Mouse (Mus musculus) retina, adult 2 months (tissue): ENCODE measurements at regions not wholly inside any gene's neighbourhood (a gene's known extent, or its start where the extent isn't known, plus 50 kb on each side); places are given as distances from the start of the nearest gene placed in this dataset.
"Not testable (repeated sequence)": the region's sequence is repeated elsewhere in the genome, so short reads cannot be mapped to it uniquely, and the experiment has no call there.

Experiments
- DNase-seq: peaks from one replicate; pipeline ENCODE4 v3.0.0-alpha.2; 2012; ENCODE audit warnings: low read depth, low spot score

- DNase-seq, result not testable (repeated sequence)
Measured at GRCm38 (mm10) chr12:20802027-20802426, 188.2 kb upstream of the Asap2 start.

- DNase-seq, result not testable (repeated sequence)
Measured at GRCm38 (mm10) chr12:20805466-20805865, 184.8 kb upstream of the Asap2 start.

GRCm38 (mm10) chr12:20806681-20807080 is 183.6 kb upstream of the Asap2 start:
- DNase-seq, result no peak

GRCm38 (mm10) chr12:20813836-20814235 is 176.4 kb upstream of the Asap2 start:
- DNase-seq, result not testable (repeated sequence)

GRCm38 (mm10) chr12:20815121-20815520 is 175.1 kb upstream of the Asap2 start:
- not testable (repeated sequence) for DNase-seq

GRCm38 (mm10) chr12:20815599-20815998 is 174.7 kb upstream of the Asap2 start:
- no peak for DNase-seq

- not testable (repeated sequence) for DNase-seq
Measured at GRCm38 (mm10) chr12:20843661-20844320, 146.5 kb upstream of the Asap2 start.

GRCm38 (mm10) chr12:20844873-20845272 is 145.4 kb upstream of the Asap2 start:
- DNase-seq, result not testable (repeated sequence)

GRCm38 (mm10) chr12:20845297-20845696 is 145.0 kb upstream of the Asap2 start:
- DNase-seq, result no peak

- not testable (repeated sequence) for DNase-seq
Measured at GRCm38 (mm10) chr12:20884104-20884503, 106.2 kb upstream of the Asap2 start.

- DNase-seq, result peak; percentile 16
Measured at GRCm38 (mm10) chr12:20920653-20921397, 69.4 kb upstream of the Asap2 start.

GRCm38 (mm10) chr12:20921398-20922023 is 68.7 kb upstream of the Asap2 start:
- DNase-seq, result not testable (repeated sequence)

GRCm38 (mm10) chr12:20928966-20929365 is 61.3 kb upstream of the Asap2 start:
- DNase-seq, result peak; percentile 18
